In genomic region chr17:6477026-6477425, GRCm38 (mm10) we compare ENCODE assay signal across 8 mouse cellular contexts. TPM values are rescaled to one million over a fixed set of nuclear protein-coding genes. Genes with fewer than 3 reads are reported as not detected.
DNase-seq lines count a peak whose midpoint lies in the region; ATAC-seq and TF ChIP-seq lines count a peak whose summit lies in the region.
"Not testable (repeated sequence)": the region's sequence is repeated elsewhere in the genome, so short reads cannot be mapped to it uniquely, and the experiment has no call there.

No protein-coding gene starts in this region.

- not testable (repeated sequence) for TF ChIP-seq EP300 in heart, postnatal 0 days (IDR thresholded peaks at IDR 0.05; ENCODE audit: low read depth); liver, postnatal 0 days (IDR thresholded peaks at IDR 0.05; ENCODE audit: low read depth)

- not testable (repeated sequence) for TF ChIP-seq CTCF in cerebellum, adult 2 months (IDR thresholded peaks at IDR 0.05; ENCODE audit: borderline replicate concordance, insufficient read depth, low read depth, low read length); heart, postnatal 0 days (IDR thresholded peaks at IDR 0.05; ENCODE audit: low read depth); liver, postnatal 0 days (IDR thresholded peaks at IDR 0.05; ENCODE audit: low read depth)

- H3K36me3 ChIP-seq in forebrain, embryonic 12.5 days (replicated peaks); heart, postnatal 0 days (replicated peaks; ENCODE audit: control insufficient read depth, insufficient read depth, low read length); kidney, embryonic 15.5 days; liver, postnatal 0 days (replicated peaks; ENCODE audit: insufficient read depth, low read length); stomach, embryonic 14.5 days (ENCODE audit: control insufficient read depth, insufficient read depth, low read length): not testable (repeated sequence)

- peak; percentile 86 for ATAC-seq in forebrain, embryonic 12.5 days (ENCODE audit: low FRiP score)
- peak; percentile 89 for ATAC-seq in heart, postnatal 0 days (ENCODE audit: insufficient read depth, low read depth)
- peak; percentile 82 for ATAC-seq in kidney, embryonic 15.5 days (replicated peaks; ENCODE audit: low FRiP score)
- ATAC-seq in liver, postnatal 0 days: peak; percentile 84
- ATAC-seq in monocyte, adult 5-6 weeks (replicated peaks; ENCODE audit: insufficient number of reproducible peaks, low FRiP score, low TSS enrichment, poor library complexity, severe bottlenecking): peak; percentile 49
- peak; percentile 71 for ATAC-seq in stomach, embryonic 14.5 days (ENCODE audit: insufficient number of reproducible peaks, insufficient read depth, low FRiP score, low read depth)

- 1% methylated on average over 42 of the region's 42 CpGs for WGBS in cerebellum, adult 2 months
- WGBS in forebrain, embryonic 12.5 days: under 1% methylated on average over 42 of the region's 42 CpGs
- under 1% methylated on average over 33 of the region's 42 CpGs for WGBS in heart, postnatal 0 days
- WGBS in kidney, embryonic 15.5 days: under 1% methylated on average over 42 of the region's 42 CpGs
- WGBS in liver, postnatal 0 days (ENCODE audit: insufficient replicate concordance): 2% methylated on average over 29 of the region's 42 CpGs
- WGBS in stomach, embryonic 14.5 days: under 1% methylated on average over 31 of the region's 42 CpGs

- peak overlapping the region; percentile 49 for H3K4me3 ChIP-seq in cerebellum, adult 2 months (replicated peaks; ENCODE audit: insufficient read depth, low read depth, low read length)
- peak overlapping the region; percentile 67 for H3K4me3 ChIP-seq in forebrain, embryonic 12.5 days (replicated peaks)
- H3K4me3 ChIP-seq in heart, postnatal 0 days (ENCODE audit: low read depth, low read length): peak overlapping the region; percentile 79
- peak overlapping the region; percentile 75 for H3K4me3 ChIP-seq in kidney, embryonic 15.5 days (replicated peaks)
- H3K4me3 ChIP-seq in liver, postnatal 0 days (ENCODE audit: low read depth, low read length): peak overlapping the region; percentile 72
- H3K4me3 ChIP-seq in stomach, embryonic 14.5 days (ENCODE audit: low read depth, low read length): peak overlapping the region; percentile 51

- H3K9me3 ChIP-seq in forebrain, embryonic 12.5 days; heart, postnatal 0 days (replicated peaks; ENCODE audit: control insufficient read depth, low read length); kidney, embryonic 15.5 days (replicated peaks); liver, postnatal 0 days (ENCODE audit: low read length); stomach, embryonic 14.5 days (ENCODE audit: control insufficient read depth, low read depth, low read length): not testable (repeated sequence)

- H3K4me2 ChIP-seq in forebrain, embryonic 12.5 days: peak overlapping the region; percentile 92
- H3K4me2 ChIP-seq in heart, postnatal 0 days (ENCODE audit: low read depth, low read length): peak overlapping the region; percentile 72
- peak overlapping the region; percentile 94 for H3K4me2 ChIP-seq in kidney, embryonic 15.5 days
- H3K4me2 ChIP-seq in liver, postnatal 0 days (ENCODE audit: low read depth, low read length): peak overlapping the region; percentile 79
- H3K4me2 ChIP-seq in stomach, embryonic 14.5 days (replicated peaks; ENCODE audit: low read depth, low read length): peak overlapping the region; percentile 88

- not testable (repeated sequence) for TF ChIP-seq POLR2A in cerebellum, adult 2 months (IDR thresholded peaks at IDR 0.05; ENCODE audit: borderline replicate concordance, insufficient read depth, low read length)

- H3K27me3 ChIP-seq in cerebellum, adult 2 months (ENCODE audit: control insufficient read depth, insufficient read depth, low read length); forebrain, embryonic 12.5 days; heart, postnatal 0 days (ENCODE audit: control insufficient read depth, insufficient read depth, low read length); kidney, embryonic 15.5 days; liver, postnatal 0 days (ENCODE audit: insufficient read depth, low read length); stomach, embryonic 14.5 days (ENCODE audit: control insufficient read depth, insufficient read depth, low read length): not testable (repeated sequence)

- peak overlapping the region; percentile 91 for H3K9ac ChIP-seq in forebrain, embryonic 12.5 days
- H3K9ac ChIP-seq in heart, postnatal 0 days (replicated peaks; ENCODE audit: low read depth, low read length): peak overlapping the region; percentile 80
- peak overlapping the region; percentile 88 for H3K9ac ChIP-seq in kidney, embryonic 15.5 days
- peak overlapping the region; percentile 80 for H3K9ac ChIP-seq in liver, postnatal 0 days (replicated peaks)
- H3K9ac ChIP-seq in stomach, embryonic 14.5 days (replicated peaks; ENCODE audit: low read depth, low read length): peak overlapping the region; percentile 81

- H3K4me1 ChIP-seq in cerebellum, adult 2 months (ENCODE audit: control insufficient read depth, insufficient read depth, low read length): peaks cover 18% of the 10 kb centered on the region
- H3K4me1 ChIP-seq in forebrain, embryonic 12.5 days: peaks cover 17% of the 10 kb centered on the region
- H3K4me1 ChIP-seq in heart, postnatal 0 days (ENCODE audit: control insufficient read depth, insufficient read depth); liver, postnatal 0 days (ENCODE audit: insufficient read depth); stomach, embryonic 14.5 days (ENCODE audit: control insufficient read depth, insufficient read depth, low read length): not testable (repeated sequence)
- peaks cover 14% of the 10 kb centered on the region for H3K4me1 ChIP-seq in kidney, embryonic 15.5 days

- not testable (repeated sequence) for H3K27ac ChIP-seq in cerebellum, adult 2 months (ENCODE audit: insufficient read depth, low read length)
- peak overlapping the region; percentile 75 for H3K27ac ChIP-seq in forebrain, embryonic 12.5 days
- H3K27ac ChIP-seq in heart, postnatal 0 days (ENCODE audit: low read depth): peak overlapping the region; percentile 65
- peak overlapping the region; percentile 74 for H3K27ac ChIP-seq in kidney, embryonic 15.5 days
- H3K27ac ChIP-seq in liver, postnatal 0 days (ENCODE audit: low read depth): peak overlapping the region; percentile 67
- peak overlapping the region; percentile 68; the same call in 1 of the 2 replicates for H3K27ac ChIP-seq in stomach, embryonic 14.5 days (ENCODE audit: low read length)

- peak; percentile 53 for DNase-seq in ES-CJ7 (ENCODE audit: low read depth, low spot score)
- DNase-seq in cerebellum, adult 2 months: not testable (repeated sequence)
- DNase-seq in heart, postnatal 0 days (ENCODE audit: low spot score): peak; percentile 36
- peak; percentile 55 for DNase-seq in liver, postnatal 0 days

RNA-seq across cellular contexts. Expression of gene Dynlt1b, which starts 47.1 kb away (rescaled TPM):
- polyA plus RNA-seq in cerebellum, adult 2 months (2012; rRNA removed): 160 and 183 TPM in 2 replicates
- 683 and 693 TPM in 2 replicates for polyA plus RNA-seq in forebrain, embryonic 12.5 days (2016; fragmentation: Nextera tagmentation; extraction: Ambion mirVana)
- total RNA-seq in heart, postnatal 0 days (2014; rRNA removed; ENCODE audit: low replicate concordance): 214 and 264 TPM in 2 replicates
- polyA plus RNA-seq in heart, postnatal 0 days (2015; fragmentation: Nextera tagmentation; extraction: Ambion mirVana): 558 and 559 TPM in 2 replicates
- 445 and 456 TPM in 2 replicates for polyA plus RNA-seq in kidney, embryonic 15.5 days (2015; fragmentation: Nextera tagmentation; extraction: Ambion mirVana)
- 164 and 165 TPM in 2 replicates for polyA plus RNA-seq in liver, postnatal 0 days (2015; fragmentation: Nextera tagmentation; extraction: Ambion mirVana)
- total RNA-seq in monocyte, adult 5-6 weeks (2017): 93.0 to 145 TPM (median 122 TPM) in 3 replicates
- 610 and 627 TPM in 2 replicates for polyA plus RNA-seq in stomach, embryonic 14.5 days (2014; fragmentation: Nextera tagmentation; extraction: Ambion mirVana)
